Mouse (Mus musculus): ENCODE results near the gene Slc44a5. TPM values are rescaled to one million over a fixed set of nuclear protein-coding genes. Genes with fewer than 3 reads are reported as not detected.

The Slc44a5 gene
- polyA plus RNA-seq, 1 experiment = 0.35 TPM

DNA sequence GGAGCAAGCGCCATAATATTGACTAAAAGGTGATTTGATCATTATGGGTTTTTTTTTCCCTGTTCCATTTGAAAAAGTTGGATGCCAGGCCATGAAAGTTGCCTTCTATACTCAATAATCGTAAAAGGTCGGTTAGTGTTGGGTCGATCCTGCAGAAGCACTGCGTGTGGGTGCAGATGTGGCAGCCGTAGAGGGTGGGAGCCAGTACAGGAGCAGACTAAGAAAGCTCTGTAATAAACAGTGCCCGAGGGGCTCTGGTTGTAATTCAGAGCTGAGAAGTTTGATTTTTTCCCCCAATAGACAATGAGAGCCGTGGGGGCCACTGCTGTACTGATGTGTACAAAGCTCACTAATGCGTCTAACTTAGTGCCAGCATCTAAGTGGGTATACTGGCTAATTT lies 200.8 kb downstream of the Slc44a5 start:
- no peak overlapping the region for H3K4me3 ChIP-seq (ENCODE audit: insufficient read depth, low read length)
- TF ChIP-seq POLR2A (IDR thresholded peaks at IDR 0.05; ENCODE audit: low read depth, low read length) = no peak
- TF ChIP-seq CTCF (IDR thresholded peaks at IDR 0.05; ENCODE audit: borderline replicate concordance, insufficient read depth, low read length) = no peak
- no peaks in the 10 kb centered on the region for H3K4me1 ChIP-seq (ENCODE audit: control insufficient read depth, insufficient read depth, low read length)
- no peak overlapping the region for H3K27ac ChIP-seq (ENCODE audit: insufficient read depth, low read length)

DNA sequence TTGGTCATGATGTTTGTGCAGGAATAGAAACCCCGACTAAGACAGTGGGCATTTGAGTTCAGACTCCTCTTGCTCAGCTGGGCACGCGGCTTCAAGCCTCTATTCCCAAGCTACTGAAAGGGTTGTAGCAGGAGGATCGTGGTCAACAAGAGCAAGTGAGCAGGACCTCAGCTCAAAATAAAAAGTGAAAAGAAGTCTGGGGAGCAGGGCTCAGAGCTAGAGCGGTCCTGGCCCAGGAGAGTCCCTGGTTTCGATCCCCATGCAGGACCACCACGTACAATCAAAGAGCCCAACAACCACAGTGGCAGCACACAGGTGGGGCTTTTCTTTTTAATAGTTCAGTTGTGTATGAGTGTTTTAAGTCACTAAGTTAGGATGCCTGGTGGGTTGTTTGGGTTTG lies 201.5 kb downstream of the Slc44a5 start:
- Histone ChIP-seq H3K4me3 (ENCODE audit: insufficient read depth, low read length) (no peak overlapping the region), H3K27ac (ENCODE audit: insufficient read depth, low read length) (no peak overlapping the region), H3K4me1 (ENCODE audit: control insufficient read depth, insufficient read depth, low read length) (no peaks in the 10 kb centered on the region)
- TF ChIP-seq CTCF (IDR thresholded peaks at IDR 0.05; ENCODE audit: borderline replicate concordance, insufficient read depth, low read length) (no peak), POLR2A (IDR thresholded peaks at IDR 0.05; ENCODE audit: low read depth, low read length) (no peak)

DNA sequence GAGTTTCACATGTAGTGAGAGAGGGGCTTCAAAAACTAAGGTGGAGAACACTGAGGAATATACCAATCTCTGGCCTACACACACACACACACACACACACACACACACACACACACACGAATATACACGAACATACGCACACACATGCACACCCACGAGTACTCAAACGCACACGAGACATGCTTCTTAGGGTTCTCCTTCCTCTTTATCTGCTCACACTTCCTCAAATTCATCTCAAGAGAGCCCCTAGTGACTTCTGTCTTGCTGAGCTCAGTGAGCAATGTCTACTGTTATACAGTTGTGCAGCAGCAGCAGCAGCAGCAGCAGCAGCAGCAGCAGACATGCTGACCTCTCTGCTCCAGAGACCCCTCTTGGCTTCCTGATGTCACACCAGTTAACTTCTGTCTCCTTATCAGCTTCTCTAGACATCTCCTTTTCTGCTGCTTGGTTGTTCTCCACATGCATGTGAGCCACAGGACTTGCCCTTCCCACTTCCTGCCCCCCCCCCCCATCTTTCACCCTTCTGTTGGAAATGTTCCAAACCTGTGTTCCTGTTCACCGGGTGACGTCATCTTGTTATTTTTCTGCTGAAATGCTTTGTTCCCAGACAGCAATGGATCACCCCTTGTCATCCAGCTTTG lies 204.5 kb downstream of the Slc44a5 start:
- Histone ChIP-seq H3K4me1 (ENCODE audit: control insufficient read depth, insufficient read depth, low read length) (no peaks in the 10 kb centered on the region), H3K27ac (ENCODE audit: insufficient read depth, low read length) (no peak overlapping the region), H3K4me3 (ENCODE audit: insufficient read depth, low read length) (no peak overlapping the region)
- TF ChIP-seq CTCF (IDR thresholded peaks at IDR 0.05; ENCODE audit: borderline replicate concordance, insufficient read depth, low read length) (no peak), POLR2A (IDR thresholded peaks at IDR 0.05; ENCODE audit: low read depth, low read length) (no peak)

DNA sequence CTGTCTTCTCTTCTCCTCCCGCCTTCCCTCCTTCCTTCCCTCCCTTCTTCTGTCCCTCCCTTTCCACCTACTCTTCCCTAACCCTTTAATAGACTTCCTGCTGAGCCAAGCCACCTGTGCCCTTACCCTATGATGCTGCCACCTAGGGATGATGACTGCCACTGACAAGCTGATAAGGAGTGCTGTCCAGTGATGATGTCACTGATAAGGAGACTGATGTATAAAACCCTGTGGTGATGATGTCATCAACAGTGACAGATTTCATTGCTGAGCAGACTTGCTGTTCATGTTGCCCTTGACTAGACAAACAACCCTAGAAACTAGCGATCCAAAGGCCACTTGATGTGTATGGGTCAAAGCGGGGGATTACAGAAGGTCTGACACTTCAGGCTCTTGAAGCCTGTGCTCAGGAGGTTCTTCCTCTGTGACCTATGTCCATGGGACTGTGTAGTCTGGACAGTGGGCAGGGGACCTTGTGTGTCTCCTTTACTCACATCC lies 206.2 kb downstream of the Slc44a5 start:
- Histone ChIP-seq H3K4me3 (ENCODE audit: insufficient read depth, low read length) (no peak overlapping the region), H3K27ac (ENCODE audit: insufficient read depth, low read length) (no peak overlapping the region), H3K4me1 (ENCODE audit: control insufficient read depth, insufficient read depth, low read length) (no peaks in the 10 kb centered on the region)
- TF ChIP-seq CTCF (IDR thresholded peaks at IDR 0.05; ENCODE audit: borderline replicate concordance, insufficient read depth, low read length) (no peak), POLR2A (IDR thresholded peaks at IDR 0.05; ENCODE audit: low read depth, low read length) (no peak)

DNA sequence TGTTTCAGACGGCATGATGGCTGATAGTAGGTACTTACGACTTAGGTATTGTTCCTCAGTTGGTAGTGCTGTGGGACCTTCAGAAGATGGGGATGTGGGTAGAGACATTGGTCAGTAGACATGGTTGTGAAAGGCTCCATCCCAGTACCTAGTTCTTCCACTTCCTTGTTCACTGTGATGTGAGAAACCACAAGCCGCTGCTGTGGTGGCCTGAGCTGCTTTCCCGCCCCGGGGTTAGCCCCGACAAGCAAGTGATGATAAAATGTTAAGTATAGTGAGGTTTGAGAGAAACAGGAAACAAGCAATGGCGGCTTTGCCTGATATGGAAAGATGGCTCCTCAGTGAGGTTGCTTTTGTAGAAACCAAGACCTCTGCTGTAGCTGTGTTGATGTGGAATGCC lies 209.8 kb downstream of the Slc44a5 start:
- H3K27ac ChIP-seq (ENCODE audit: insufficient read depth, low read length) = no peak overlapping the region
- H3K4me3 ChIP-seq (ENCODE audit: insufficient read depth, low read length) = no peak overlapping the region
- H3K4me1 ChIP-seq (ENCODE audit: control insufficient read depth, insufficient read depth, low read length) = no peaks in the 10 kb centered on the region
- no peak for TF ChIP-seq CTCF (IDR thresholded peaks at IDR 0.05; ENCODE audit: borderline replicate concordance, insufficient read depth, low read length)
- TF ChIP-seq POLR2A (IDR thresholded peaks at IDR 0.05; ENCODE audit: low read depth, low read length) = no peak

DNA sequence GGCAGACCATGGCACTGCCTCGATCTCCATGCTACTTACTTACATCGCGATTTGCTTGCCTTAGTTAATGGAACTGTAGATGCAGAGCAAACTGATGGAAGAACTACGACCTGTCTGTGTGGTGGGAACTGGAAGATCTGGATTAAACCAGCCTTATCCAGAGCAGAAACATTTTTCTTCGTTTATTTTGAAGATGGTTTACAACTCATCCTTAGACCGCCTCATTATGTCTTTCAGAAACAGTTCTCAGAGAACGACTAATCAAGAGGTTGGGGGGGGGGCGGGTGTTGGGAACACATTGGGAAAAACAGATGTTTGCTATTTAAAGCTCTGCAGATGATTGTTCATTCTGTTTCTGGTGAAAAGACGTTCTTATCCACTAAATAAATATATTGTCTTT lies 210.7 kb downstream of the Slc44a5 start:
- Histone ChIP-seq H3K4me3 (ENCODE audit: insufficient read depth, low read length) (no peak overlapping the region), H3K27ac (ENCODE audit: insufficient read depth, low read length) (no peak overlapping the region), H3K4me1 (ENCODE audit: control insufficient read depth, insufficient read depth, low read length) (no peaks in the 10 kb centered on the region)
- TF ChIP-seq CTCF (IDR thresholded peaks at IDR 0.05; ENCODE audit: borderline replicate concordance, insufficient read depth, low read length) (no peak), POLR2A (IDR thresholded peaks at IDR 0.05; ENCODE audit: low read depth, low read length) (no peak)

DNA sequence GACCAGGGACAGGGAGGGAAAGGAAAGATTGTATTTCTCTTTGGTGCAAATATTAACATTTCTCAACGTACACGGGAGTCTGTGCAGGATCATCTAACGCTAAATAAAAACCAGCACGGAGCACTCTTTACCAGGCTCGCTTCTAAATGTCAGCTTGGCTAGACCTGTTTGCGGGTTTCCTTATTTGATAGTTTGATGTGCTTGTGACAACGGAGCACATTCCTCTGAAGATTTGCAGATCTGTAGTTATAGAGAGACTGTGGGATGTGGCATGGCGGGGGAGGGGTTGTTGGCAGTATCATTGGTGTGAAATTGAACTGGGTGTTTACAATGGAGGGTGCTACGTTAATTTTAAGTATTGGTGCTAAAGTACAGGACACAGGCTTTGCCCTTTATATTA lies 215.4 kb downstream of the Slc44a5 start:
- Histone ChIP-seq H3K27ac (ENCODE audit: insufficient read depth, low read length) (no peak overlapping the region), H3K4me1 (ENCODE audit: control insufficient read depth, insufficient read depth, low read length) (no peaks in the 10 kb centered on the region), H3K4me3 (ENCODE audit: insufficient read depth, low read length) (no peak overlapping the region)
- TF ChIP-seq CTCF (IDR thresholded peaks at IDR 0.05; ENCODE audit: borderline replicate concordance, insufficient read depth, low read length) (no peak), POLR2A (IDR thresholded peaks at IDR 0.05; ENCODE audit: low read depth, low read length) (no peak)

DNA sequence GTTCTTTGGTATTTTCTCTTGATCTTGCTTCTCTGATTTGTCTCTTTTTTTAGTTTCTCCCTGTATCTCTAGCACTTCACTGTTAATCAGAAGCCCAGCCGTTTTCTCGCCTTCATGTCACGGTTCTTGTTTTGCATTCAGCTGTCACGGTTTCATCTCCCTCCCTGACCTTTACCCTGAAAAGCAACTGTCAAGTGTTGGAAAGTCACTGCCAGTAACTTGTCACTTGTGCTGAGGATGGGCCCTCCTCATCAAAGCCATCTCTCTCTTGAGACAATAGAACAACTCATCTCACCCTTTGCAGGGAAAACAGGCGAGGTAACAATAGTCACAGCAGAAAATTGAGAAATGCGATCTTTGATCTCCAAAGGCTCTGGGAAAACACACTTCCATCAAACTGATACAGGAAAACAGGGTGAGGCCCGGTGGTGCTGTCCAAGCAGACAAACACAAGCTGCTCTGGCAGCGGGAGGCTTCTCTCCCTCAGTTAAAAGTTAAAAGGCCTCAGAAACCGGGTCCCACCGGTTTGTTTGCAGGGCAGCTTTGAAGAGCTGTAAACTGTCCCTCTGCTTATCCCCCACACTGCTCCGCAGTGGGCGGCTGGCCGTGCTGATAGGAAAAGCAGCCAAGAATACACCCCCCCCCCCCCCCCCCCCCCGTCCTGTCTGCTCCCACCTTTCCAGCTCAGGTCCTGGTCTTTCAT lies 219.2 kb downstream of the Slc44a5 start:
- no peak for TF ChIP-seq POLR2A (IDR thresholded peaks at IDR 0.05; ENCODE audit: low read depth, low read length)
- TF ChIP-seq CTCF (IDR thresholded peaks at IDR 0.05; ENCODE audit: borderline replicate concordance, insufficient read depth, low read length) = no peak
- Histone ChIP-seq H3K27ac (ENCODE audit: insufficient read depth, low read length) (no peak overlapping the region), H3K4me1 (ENCODE audit: control insufficient read depth, insufficient read depth, low read length) (no peaks in the 10 kb centered on the region), H3K4me3 (ENCODE audit: insufficient read depth, low read length) (no peak overlapping the region)

DNA sequence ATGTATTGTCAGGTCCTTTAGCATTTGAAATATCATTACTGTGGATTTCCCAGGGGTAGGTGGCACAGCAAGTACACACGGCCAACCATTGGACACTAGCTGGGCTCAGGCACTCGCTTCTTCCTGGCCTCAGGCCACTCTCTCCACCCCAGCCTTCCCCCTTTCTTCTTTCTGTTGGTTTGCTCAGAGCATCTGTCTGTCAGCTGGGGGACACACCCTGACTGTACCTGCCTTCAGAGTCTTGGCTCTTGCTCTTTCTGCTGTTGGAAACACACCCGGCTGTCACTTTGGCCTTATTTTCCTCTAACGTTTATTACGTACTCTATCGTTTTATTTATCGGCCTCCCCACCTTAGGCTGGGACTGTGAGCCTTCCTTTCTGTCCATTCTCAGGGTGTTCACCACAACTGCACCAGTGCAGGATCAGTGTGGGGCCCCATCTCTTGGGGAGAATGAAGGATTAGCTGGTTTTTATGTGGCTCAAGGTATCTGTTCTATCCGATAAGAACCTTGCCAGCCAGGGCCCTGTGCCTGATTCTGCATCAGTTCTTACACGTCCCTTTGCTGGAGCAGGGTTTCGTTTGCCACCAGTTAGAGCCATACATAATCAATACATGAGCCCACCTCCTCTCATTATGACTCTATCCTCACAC lies 220.1 kb downstream of the Slc44a5 start:
- Histone ChIP-seq H3K27ac (ENCODE audit: insufficient read depth, low read length) (no peak overlapping the region), H3K4me3 (ENCODE audit: insufficient read depth, low read length) (no peak overlapping the region), H3K4me1 (ENCODE audit: control insufficient read depth, insufficient read depth, low read length) (no peaks in the 10 kb centered on the region)
- TF ChIP-seq CTCF (IDR thresholded peaks at IDR 0.05; ENCODE audit: borderline replicate concordance, insufficient read depth, low read length) (no peak), POLR2A (IDR thresholded peaks at IDR 0.05; ENCODE audit: low read depth, low read length) (no peak)

DNA sequence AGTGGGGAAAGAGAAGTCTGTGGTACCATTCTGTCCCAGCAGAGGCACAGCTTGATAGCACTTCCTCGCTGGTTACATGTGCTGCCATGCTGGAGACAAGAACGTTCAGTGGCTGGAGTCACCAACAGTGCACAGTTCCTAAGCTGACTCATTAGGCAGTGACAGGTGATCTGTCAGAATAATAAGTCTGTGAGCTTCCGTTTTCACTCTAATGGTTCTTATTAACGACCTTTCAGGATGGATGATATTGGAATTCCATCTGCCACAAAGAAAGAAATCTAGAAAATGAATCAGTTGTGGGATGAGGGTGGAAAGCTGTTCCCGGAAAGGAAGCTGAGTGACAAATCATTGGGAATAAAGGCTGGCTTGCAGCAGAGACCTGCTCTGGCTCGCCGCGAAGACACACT lies 227.2 kb downstream of the Slc44a5 start:
- Histone ChIP-seq H3K27ac (ENCODE audit: insufficient read depth, low read length) (no peak overlapping the region), H3K4me3 (ENCODE audit: insufficient read depth, low read length) (no peak overlapping the region), H3K4me1 (ENCODE audit: control insufficient read depth, insufficient read depth, low read length) (no peaks in the 10 kb centered on the region)
- TF ChIP-seq POLR2A (IDR thresholded peaks at IDR 0.05; ENCODE audit: low read depth, low read length) = no peak
- TF ChIP-seq CTCF (IDR thresholded peaks at IDR 0.05; ENCODE audit: borderline replicate concordance, insufficient read depth, low read length) = no peak
